13 mouse cellular contexts compared by ENCODE assay signal in the genomic region with DNA sequence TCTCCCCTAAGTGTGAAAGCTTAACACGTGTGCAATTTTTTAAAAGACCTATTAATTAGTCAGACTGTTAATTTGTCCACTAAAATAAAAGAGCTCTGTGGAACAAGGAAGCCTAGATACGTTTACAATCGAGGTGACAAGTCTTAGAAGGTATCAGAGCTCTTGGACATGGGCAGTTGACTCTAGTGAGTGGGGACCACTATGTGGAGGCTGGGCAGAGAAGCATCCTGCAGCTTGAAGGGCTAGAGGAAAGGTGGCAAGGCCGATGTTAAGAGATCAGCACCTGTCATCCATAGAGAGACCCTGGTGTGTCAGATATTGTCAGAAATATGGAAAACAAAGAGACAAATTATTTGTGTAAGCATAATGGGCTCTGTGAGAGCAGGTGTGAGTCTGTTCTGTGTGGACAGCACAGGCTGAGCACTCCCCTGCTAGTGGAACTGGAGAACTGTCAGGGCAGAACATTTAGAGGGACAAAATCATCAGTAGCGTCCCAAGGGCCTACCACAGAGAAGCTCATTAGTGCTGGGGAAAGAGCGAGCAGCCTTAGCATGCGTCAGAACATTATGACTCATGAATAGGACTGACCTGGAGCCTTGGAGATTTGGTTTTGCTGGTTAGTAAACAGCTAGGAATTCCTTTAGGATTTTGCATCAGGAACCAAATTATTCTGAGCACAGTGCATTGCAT.
DNase-seq lines count a peak whose midpoint lies in the region; ATAC-seq and TF ChIP-seq lines count a peak whose summit lies in the region.
"Had no signal": no experiment of that assay in that cellular context is flagged by ENCODE, and none has a peak within 500 bp of the region (broad histone marks: within the 10 kb centered on the region; RNA-seq: fewer than 3 reads in every experiment).

No protein-coding gene starts in this region.

- no peaks in the 10 kb centered on the region for H3K36me3 ChIP-seq in forebrain, embryonic 11.5 days (ENCODE audit: control insufficient read depth, insufficient read depth, low read length)
- no peaks in the 10 kb centered on the region for H3K36me3 ChIP-seq in forebrain, postnatal 0 days (ENCODE audit: insufficient read depth)
- H3K36me3 ChIP-seq in hindbrain, embryonic 15.5 days: no peaks in the 10 kb centered on the region
- no peaks in the 10 kb centered on the region for H3K36me3 ChIP-seq in neural tube, embryonic 12.5 days
- H3K36me3 ChIP-seq: liver, embryonic 13.5 days had no signal

- TF ChIP-seq CTCF in forebrain, postnatal 0 days (IDR thresholded peaks at IDR 0.05; ENCODE audit: low read depth): no peak

- no peak overlapping the region for H3K4me2 ChIP-seq in forebrain, embryonic 11.5 days (ENCODE audit: low read depth, low read length, severe bottlenecking)
- no peak overlapping the region for H3K4me2 ChIP-seq in forebrain, postnatal 0 days (ENCODE audit: low read depth)
- no peak overlapping the region for H3K4me2 ChIP-seq in hindbrain, embryonic 15.5 days
- no peak overlapping the region for H3K4me2 ChIP-seq in neural tube, embryonic 12.5 days (replicated peaks)
- H3K4me2 ChIP-seq: liver, embryonic 13.5 days had no signal

- ATAC-seq in forebrain, embryonic 11.5 days (replicated peaks; ENCODE audit: low FRiP score): peak; percentile 35; the same call in 1 of the 2 replicates
- no peak; the same call in 1 of the 2 replicates for ATAC-seq in forebrain, postnatal 0 days
- ATAC-seq in hindbrain, embryonic 15.5 days (ENCODE audit: low FRiP score, low read depth): peak; percentile 49; the same call in 1 of the 2 replicates
- peak; percentile 45; the same call in 1 of the 2 replicates for ATAC-seq in neural tube, embryonic 12.5 days (ENCODE audit: low FRiP score, low read depth)

- no peaks in the 10 kb centered on the region for H3K27me3 ChIP-seq in forebrain, embryonic 11.5 days (ENCODE audit: control insufficient read depth, insufficient read depth, low read length)
- H3K27me3 ChIP-seq in forebrain, postnatal 0 days (ENCODE audit: insufficient read depth, low read length): no peaks in the 10 kb centered on the region
- H3K27me3 ChIP-seq in hindbrain, embryonic 15.5 days: no peaks in the 10 kb centered on the region
- no peaks in the 10 kb centered on the region for H3K27me3 ChIP-seq in neural tube, embryonic 12.5 days (replicated peaks)
- H3K27me3 ChIP-seq: liver, embryonic 13.5 days had no signal

- intact Hi-C loops in left cerebral cortex, postnatal 4 days (cut with DNase I): loop anchor here (10.0 kb wide), 1 partner anchor 263 kb away; the partner anchor contains the start of gene Tmem178b

- no peak for DNase-seq in forebrain, embryonic 11.5 days (ENCODE audit: low spot score)
- DNase-seq in forebrain, postnatal 0 days: no peak
- peak; percentile 3 for DNase-seq in adrenal gland, postnatal 10 days
- DNase-seq in cerebellum, adult 11 months: no peak
- no peak for DNase-seq in heart, adult 8-10 months (ENCODE audit: low spot score)
- no peak for DNase-seq in left cerebral cortex, postnatal 4 days
- DNase-seq: heart, adult 2 months; kidney, postnatal 4 days; liver, embryonic 13.5 days; lung, postnatal 4 days; thymus, adult 18-20 months had no signal

- H3K4me3 ChIP-seq in forebrain, embryonic 11.5 days (ENCODE audit: low read depth, low read length): no peak overlapping the region
- no peak overlapping the region for H3K4me3 ChIP-seq in forebrain, postnatal 0 days (ENCODE audit: low read depth, low read length)
- H3K4me3 ChIP-seq in hindbrain, embryonic 15.5 days: no peak overlapping the region
- no peak overlapping the region for H3K4me3 ChIP-seq in neural tube, embryonic 12.5 days
- H3K4me3 ChIP-seq: heart, adult 2 months; liver, embryonic 13.5 days had no signal

- H3K27ac ChIP-seq in forebrain, embryonic 11.5 days (ENCODE audit: low read depth, low read length): peak overlapping the region; percentile 46
- H3K27ac ChIP-seq in forebrain, postnatal 0 days (ENCODE audit: low read depth, low read length): no peak overlapping the region
- H3K27ac ChIP-seq in hindbrain, embryonic 15.5 days (replicated peaks): peak overlapping the region; percentile 54
- H3K27ac ChIP-seq in neural tube, embryonic 12.5 days: no peak overlapping the region
- H3K27ac ChIP-seq: heart, adult 2 months; liver, embryonic 13.5 days had no signal

- peaks cover 8% of the 10 kb centered on the region for H3K4me1 ChIP-seq in forebrain, embryonic 11.5 days (replicated peaks; ENCODE audit: control insufficient read depth, insufficient read depth, low read length)
- H3K4me1 ChIP-seq in forebrain, postnatal 0 days (ENCODE audit: insufficient read depth): 0 out of 2 replicates have a peak, but pooled peaks cover 5% of the 10 kb centered on the region
- peaks cover 20% of the 10 kb centered on the region for H3K4me1 ChIP-seq in hindbrain, embryonic 15.5 days (replicated peaks)
- peaks cover 7% of the 10 kb centered on the region; the same call in 1 of the 2 replicates for H3K4me1 ChIP-seq in neural tube, embryonic 12.5 days
- H3K4me1 ChIP-seq: liver, embryonic 13.5 days had no signal

- H3K9ac ChIP-seq in forebrain, embryonic 11.5 days (ENCODE audit: low read length): no peak overlapping the region
- no peak overlapping the region for H3K9ac ChIP-seq in forebrain, postnatal 0 days
- H3K9ac ChIP-seq in hindbrain, embryonic 15.5 days: no peak overlapping the region
- no peak overlapping the region for H3K9ac ChIP-seq in neural tube, embryonic 12.5 days
- H3K9ac ChIP-seq: liver, embryonic 13.5 days had no signal

- WGBS in forebrain, embryonic 11.5 days: 48% methylated on average over 7 of the region's 7 CpGs
- 35% methylated on average over 7 of the region's 7 CpGs for whole genome bisulfite sequencing in forebrain, postnatal 0 days
- 36% methylated on average over 7 of the region's 7 CpGs for WGBS in hindbrain, embryonic 15.5 days
- 67% methylated on average over 7 of the region's 7 CpGs for WGBS in neural tube, embryonic 12.5 days

- H3K9me3 ChIP-seq in forebrain, embryonic 11.5 days (ENCODE audit: control insufficient read depth, low read length): no peaks in the 10 kb centered on the region
- H3K9me3 ChIP-seq in forebrain, postnatal 0 days (ENCODE audit: low read length): no peaks in the 10 kb centered on the region
- no peaks in the 10 kb centered on the region for H3K9me3 ChIP-seq in hindbrain, embryonic 15.5 days
- H3K9me3 ChIP-seq in neural tube, embryonic 12.5 days: no peaks in the 10 kb centered on the region
- H3K9me3 ChIP-seq: liver, embryonic 13.5 days had no signal

Comparison
In these comparisons a context has a peak if more than half of its experiments do, and no peak if none do; other contexts are left out.
1. H3K27ac ChIP-seq: peak in forebrain, embryonic 11.5 days (single experiment) and hindbrain, embryonic 15.5 days (single experiment); none in forebrain, postnatal 0 days (single experiment) and neural tube, embryonic 12.5 days (single experiment).